In the genomic region with DNA sequence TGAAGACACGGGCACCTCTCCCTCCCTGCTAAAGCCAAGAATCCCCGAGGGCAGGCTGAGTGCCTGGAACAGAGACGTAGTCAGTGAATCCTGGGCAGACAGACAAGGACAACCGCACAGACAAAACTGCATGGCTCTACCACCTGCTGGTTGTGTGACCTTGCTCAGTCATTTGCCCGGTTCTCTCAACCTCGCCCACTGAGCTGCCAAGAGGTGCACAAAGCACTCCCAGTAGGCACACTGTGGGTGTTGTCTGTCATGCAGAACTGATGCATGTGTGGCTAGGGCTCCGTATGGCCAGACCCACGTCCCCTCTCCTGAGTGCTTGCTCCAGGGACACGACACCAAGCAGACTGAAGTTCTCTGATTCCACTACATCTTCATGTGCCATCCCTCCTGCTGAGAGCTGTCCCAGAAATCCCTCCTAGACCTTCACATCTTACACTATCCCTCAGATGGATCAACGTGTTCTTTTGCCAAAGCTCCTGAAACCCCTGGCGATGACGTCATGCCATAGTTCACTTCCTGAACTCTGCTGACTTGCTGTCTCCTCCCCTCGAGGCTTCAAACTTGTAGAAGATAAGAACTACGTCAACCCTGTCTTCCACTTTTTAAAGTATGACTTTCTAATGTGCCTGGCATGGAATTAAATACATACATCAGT, we compare ENCODE assay signal across 10 mouse cellular contexts. TPM values are rescaled to one million over a fixed set of nuclear protein-coding genes. Genes with fewer than 3 reads are reported as not detected.
DNase-seq lines count a peak whose midpoint lies in the region; ATAC-seq lines count a peak whose summit lies in the region.
"Had no signal": no experiment of that assay in that cellular context is flagged by ENCODE, and none has a peak within 500 bp of the region (broad histone marks: within the 10 kb centered on the region; RNA-seq: fewer than 3 reads in every experiment).

No protein-coding gene starts in this region.

- no peaks in the 10 kb centered on the region for H3K36me3 ChIP-seq in hindbrain, embryonic 16.5 days (ENCODE audit: control insufficient read depth, insufficient read depth, low read length)
- H3K36me3 ChIP-seq in hindbrain, embryonic 13.5 days = peaks cover 18% of the 10 kb centered on the region

- H3K4me2 ChIP-seq in hindbrain, embryonic 16.5 days (ENCODE audit: low read length) = no peak overlapping the region
- H3K4me2 ChIP-seq in hindbrain, embryonic 13.5 days = no peak overlapping the region

- H3K4me3 ChIP-seq in hindbrain, embryonic 16.5 days (ENCODE audit: low read length) = no peak overlapping the region
- no peak overlapping the region for H3K4me3 ChIP-seq in hindbrain, embryonic 13.5 days
- H3K4me3 ChIP-seq: midbrain, embryonic 10.5 days had no signal

- ATAC-seq in hindbrain, embryonic 16.5 days = peak; percentile 62; the same call in 1 of the 2 replicates
- no peak for ATAC-seq in hindbrain, embryonic 13.5 days (ENCODE audit: low FRiP score)

- DNase-seq in adrenal gland, adult 2 months = peak; percentile 46
- DNase-seq in adrenal gland, postnatal 4 days (ENCODE audit: low spot score in 2 of 2) = no peak
- peak; percentile 41 for DNase-seq in urinary bladder, postnatal 14 days (ENCODE audit: low spot score)
- DNase-seq in urinary bladder, adult 2 months (ENCODE audit: low spot score) = no peak
- DNase-seq in embryo, embryonic 11 days = no peak
- no peak for DNase-seq in embryo, embryonic 10 days (ENCODE audit: low spot score)

- WGBS in hindbrain, embryonic 16.5 days = 66% methylated on average over 14 of the region's 14 CpGs
- WGBS in hindbrain, embryonic 13.5 days = 70% methylated on average over 14 of the region's 14 CpGs

- no peak overlapping the region for H3K27ac ChIP-seq in hindbrain, embryonic 16.5 days (ENCODE audit: low read depth, low read length)
- H3K27ac ChIP-seq in hindbrain, embryonic 13.5 days = no peak overlapping the region
- H3K27ac ChIP-seq: kidney, postnatal 0 days; midbrain, embryonic 10.5 days had no signal

- no peak overlapping the region for H3K9ac ChIP-seq in hindbrain, embryonic 16.5 days (ENCODE audit: low read depth, low read length)
- H3K9ac ChIP-seq in hindbrain, embryonic 13.5 days = no peak overlapping the region

- no peaks in the 10 kb centered on the region for H3K9me3 ChIP-seq in hindbrain, embryonic 16.5 days (ENCODE audit: control insufficient read depth, low read length)
- no peaks in the 10 kb centered on the region for H3K9me3 ChIP-seq in hindbrain, embryonic 13.5 days
- H3K9me3 ChIP-seq: midbrain, embryonic 10.5 days had no signal

- no peaks in the 10 kb centered on the region for H3K27me3 ChIP-seq in hindbrain, embryonic 16.5 days (replicated peaks; ENCODE audit: control insufficient read depth, insufficient read depth, low read length)
- H3K27me3 ChIP-seq in hindbrain, embryonic 13.5 days = no peaks in the 10 kb centered on the region

- H3K4me1 ChIP-seq in hindbrain, embryonic 16.5 days (ENCODE audit: control insufficient read depth, insufficient read depth, low read depth, low read length) = no peaks in the 10 kb centered on the region
- peaks cover 11% of the 10 kb centered on the region; the same call in 1 of the 2 replicates for H3K4me1 ChIP-seq in hindbrain, embryonic 13.5 days (replicated peaks)

RNA-seq across cellular contexts. Expression of a gene that starts 45.6 kb away (rescaled TPM):
- 10 to 100 TPM; 33.2 to 33.4 TPM for total RNA-seq in adrenal gland, adult 2 months (2021)
- 19.4 and 27.3 TPM in 2 replicates for polyA plus RNA-seq in adrenal gland, adult 2 months (2012; rRNA removed)
- 10 to 100 TPM; 37.6 to 41.7 TPM for total RNA-seq in adrenal gland, postnatal 4 days (2021)
- 7.9 and 14.0 TPM in 2 replicates for polyA plus RNA-seq in hindbrain, embryonic 16.5 days (2015; fragmentation: Nextera tagmentation; extraction: Ambion mirVana)
- polyA plus RNA-seq in hindbrain, embryonic 13.5 days (2015; fragmentation: Nextera tagmentation; extraction: Ambion mirVana) = 7.0 and 7.2 TPM in 2 replicates
- 22.2 and 30.7 TPM in 2 replicates for polyA plus RNA-seq in urinary bladder, adult 2 months (2012; rRNA removed)

Comparison
In these comparisons a context has a peak if more than half of its experiments do, and no peak if none do; other contexts are left out.
1. DNase-seq: peak in adrenal gland, adult 2 months (single experiment) and urinary bladder, postnatal 14 days (single experiment); none in adrenal gland, postnatal 4 days (0 of 2), urinary bladder, adult 2 months (single experiment), embryo, embryonic 11 days (single experiment) and embryo, embryonic 10 days (single experiment).